In the genomic region with DNA sequence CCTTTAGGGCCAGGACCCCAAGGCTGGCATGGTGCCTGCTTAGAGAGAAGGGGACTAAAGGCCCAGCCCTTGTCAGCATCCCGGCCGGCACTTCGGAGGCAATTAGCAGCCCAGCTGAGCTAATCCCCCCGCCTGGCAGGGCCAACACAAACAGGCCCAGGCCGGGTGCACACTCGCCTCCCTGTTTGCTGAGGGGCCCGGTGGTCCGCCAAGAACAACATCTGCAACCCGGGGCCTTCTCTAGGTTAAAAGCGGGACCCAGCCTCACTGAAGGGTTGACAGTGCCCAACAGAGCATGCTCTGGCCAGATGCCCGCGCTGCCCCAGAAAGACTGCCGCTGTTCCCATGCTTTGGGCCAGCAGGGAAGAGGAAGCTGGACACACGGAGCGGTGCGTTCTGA, we compare ENCODE assay signal across 13 mouse cellular contexts. TPM values are rescaled to one million over a fixed set of nuclear protein-coding genes. Genes with fewer than 3 reads are reported as not detected.
DNase-seq lines count a peak whose midpoint lies in the region; ATAC-seq lines count a peak whose summit lies in the region.
"Had no signal": no experiment of that assay in that cellular context is flagged by ENCODE, and none has a peak within 500 bp of the region (broad histone marks: within the 10 kb centered on the region; RNA-seq: fewer than 3 reads in every experiment).

No protein-coding gene starts in this region.

- no peaks in the 10 kb centered on the region for H3K36me3 ChIP-seq in embryonic facial prominence, embryonic 14.5 days (ENCODE audit: control insufficient read depth, insufficient read depth, low read length)
- H3K36me3 ChIP-seq in embryonic facial prominence, embryonic 10.5 days (replicated peaks), result 0 out of 2 replicates have a peak, but pooled peaks cover 6% of the 10 kb centered on the region
- no peaks in the 10 kb centered on the region for H3K36me3 ChIP-seq in forebrain, embryonic 13.5 days (ENCODE audit: poor library complexity, severe bottlenecking)
- H3K36me3 ChIP-seq in limb, embryonic 12.5 days, result no peaks in the 10 kb centered on the region
- H3K36me3 ChIP-seq: intestine, embryonic 15.5 days; liver, embryonic 13.5 days had no signal

- ATAC-seq in embryonic facial prominence, embryonic 14.5 days (ENCODE audit: low read depth), result 0 out of 2 replicates have a peak, but pooled peaks have one; percentile 38
- ATAC-seq in forebrain, embryonic 13.5 days, result peak; percentile 75
- peak; percentile 27; the same call in 1 of the 2 replicates for ATAC-seq in limb, embryonic 12.5 days (ENCODE audit: insufficient number of reproducible peaks, insufficient read depth, low FRiP score, low TSS enrichment, low read depth)
- ATAC-seq: activated CD4-positive, CD25-positive, alpha-beta regulatory T cell, adult 4 months; intestine, embryonic 15.5 days had no signal

- no peaks in the 10 kb centered on the region for H3K9me3 ChIP-seq in embryonic facial prominence, embryonic 14.5 days (ENCODE audit: control insufficient read depth, low read length)
- no peaks in the 10 kb centered on the region for H3K9me3 ChIP-seq in embryonic facial prominence, embryonic 10.5 days
- no peaks in the 10 kb centered on the region for H3K9me3 ChIP-seq in forebrain, embryonic 13.5 days (replicated peaks)
- no peaks in the 10 kb centered on the region for H3K9me3 ChIP-seq in limb, embryonic 12.5 days
- H3K9me3 ChIP-seq: intestine, embryonic 15.5 days; liver, embryonic 13.5 days had no signal

- DNase-seq in embryonic facial prominence, embryonic 14.5 days (ENCODE audit: low spot score), result peak; percentile 54
- no peak for DNase-seq in embryonic facial prominence, embryonic 10.5 days (ENCODE audit: low spot score)
- peak; percentile 57 to 78 for DNase-seq in left cerebral cortex, postnatal 10 days (ENCODE audit: extremely low spot score in 1 of 2, low spot score in 2 of 2)
- DNase-seq in left cerebral cortex, postnatal 36 days (ENCODE audit: low spot score in 2 of 2), result no peak
- no peak for DNase-seq in liver
- no peak for DNase-seq in urinary bladder, postnatal 14 days (ENCODE audit: low spot score)
- DNase-seq: liver, embryonic 13.5 days; thymus, postnatal 36 days had no signal

- H3K4me3 ChIP-seq in embryonic facial prominence, embryonic 14.5 days (ENCODE audit: low read depth, low read length), result no peak overlapping the region
- no peak overlapping the region for H3K4me3 ChIP-seq in embryonic facial prominence, embryonic 10.5 days
- no peak overlapping the region for H3K4me3 ChIP-seq in forebrain, embryonic 13.5 days
- no peak overlapping the region for H3K4me3 ChIP-seq in limb, embryonic 12.5 days (replicated peaks)
- H3K4me3 ChIP-seq: intestine, embryonic 15.5 days; liver, embryonic 13.5 days had no signal

- no peak overlapping the region for H3K27ac ChIP-seq in embryonic facial prominence, embryonic 14.5 days (replicated peaks; ENCODE audit: low read depth, low read length)
- no peak overlapping the region; the same call in 1 of the 2 replicates for H3K27ac ChIP-seq in embryonic facial prominence, embryonic 10.5 days (replicated peaks)
- H3K27ac ChIP-seq in forebrain, embryonic 13.5 days, result peak overlapping the region; percentile 54
- peak overlapping the region; percentile 17; the same call in 1 of the 2 replicates for H3K27ac ChIP-seq in limb, embryonic 12.5 days
- H3K27ac ChIP-seq: intestine, embryonic 15.5 days; liver, embryonic 13.5 days had no signal

- H3K4me2 ChIP-seq in embryonic facial prominence, embryonic 14.5 days (ENCODE audit: low read depth, low read length), result no peak overlapping the region
- no peak overlapping the region for H3K4me2 ChIP-seq in forebrain, embryonic 13.5 days
- H3K4me2 ChIP-seq in limb, embryonic 12.5 days, result no peak overlapping the region
- H3K4me2 ChIP-seq: intestine, embryonic 15.5 days; liver, embryonic 13.5 days had no signal

- H3K4me1 ChIP-seq in embryonic facial prominence, embryonic 14.5 days (ENCODE audit: control insufficient read depth, insufficient read depth, low read length), result peaks cover 3% of the 10 kb centered on the region; the same call in 1 of the 2 replicates
- H3K4me1 ChIP-seq in embryonic facial prominence, embryonic 10.5 days, result peaks cover 32% of the 10 kb centered on the region
- H3K4me1 ChIP-seq in forebrain, embryonic 13.5 days, result peaks cover 19% of the 10 kb centered on the region
- H3K4me1 ChIP-seq in limb, embryonic 12.5 days (replicated peaks), result peaks cover 26% of the 10 kb centered on the region

- intact Hi-C loops in left cerebral cortex, postnatal 10 days (cut with DNase I), result loop anchor here (10.0 kb wide), 1 partner anchor 407 kb away; the partner anchor contains the start of genes C1qa and C1qc
- intact Hi-C loops in left cerebral cortex, postnatal 36 days (cut with DNase I), result no loop called here

- WGBS in embryonic facial prominence, embryonic 14.5 days, result 63% methylated on average over 14 of the region's 16 CpGs
- WGBS in embryonic facial prominence, embryonic 10.5 days, result 67% methylated on average over 16 of the region's 16 CpGs
- 28% methylated on average over 16 of the region's 16 CpGs for WGBS in forebrain, embryonic 13.5 days
- 64% methylated on average over 16 of the region's 16 CpGs for WGBS in limb, embryonic 12.5 days

- H3K9ac ChIP-seq in embryonic facial prominence, embryonic 14.5 days (ENCODE audit: low read depth, low read length), result no peak overlapping the region
- peak overlapping the region; percentile 30; the same call in 1 of the 2 replicates for H3K9ac ChIP-seq in forebrain, embryonic 13.5 days
- H3K9ac ChIP-seq in limb, embryonic 12.5 days (replicated peaks), result no peak overlapping the region
- H3K9ac ChIP-seq: intestine, embryonic 15.5 days; liver, embryonic 13.5 days had no signal

- H3K27me3 ChIP-seq in embryonic facial prominence, embryonic 14.5 days (replicated peaks; ENCODE audit: control insufficient read depth, insufficient read depth, low read length), result no peaks in the 10 kb centered on the region
- no peaks in the 10 kb centered on the region for H3K27me3 ChIP-seq in embryonic facial prominence, embryonic 10.5 days (replicated peaks; ENCODE audit: low read depth, poor library complexity, severe bottlenecking)
- no peaks in the 10 kb centered on the region for H3K27me3 ChIP-seq in forebrain, embryonic 13.5 days
- H3K27me3 ChIP-seq in limb, embryonic 12.5 days, result no peaks in the 10 kb centered on the region
- H3K27me3 ChIP-seq: intestine, embryonic 15.5 days; liver, embryonic 13.5 days had no signal

RNA-seq across cellular contexts. Expression of gene Wnt4, which starts 24.3 kb away (rescaled TPM):
- polyA plus RNA-seq in embryonic facial prominence, embryonic 14.5 days (2014; fragmentation: Nextera tagmentation; extraction: Ambion mirVana), result 4.7 and 5.6 TPM in 2 replicates
- 1.2 and 1.5 TPM in 2 replicates for polyA plus RNA-seq in embryonic facial prominence, embryonic 10.5 days (2016; fragmentation: Nextera tagmentation; extraction: Ambion mirVana)
- 10 to 100 TPM; 15.5 to 16.2 TPM for total RNA-seq in left cerebral cortex, postnatal 10 days (2021)
- total RNA-seq in left cerebral cortex, postnatal 36 days (2021), result 10 to 100 TPM; 13.1 to 14.0 TPM
- 0.28 and 0.30 TPM in 2 replicates for polyA plus RNA-seq in forebrain, embryonic 13.5 days (2015; fragmentation: Nextera tagmentation; extraction: Ambion mirVana)
- 2.6 and 6.9 TPM in 2 replicates for polyA plus RNA-seq in limb, embryonic 12.5 days (2016; fragmentation: Nextera tagmentation; extraction: Ambion mirVana)
- total RNA-seq: MEL had no signal

RNA-seq across cellular contexts. Expression of gene Cdc42, which starts 55.9 kb away (rescaled TPM):
- polyA plus RNA-seq in embryonic facial prominence, embryonic 14.5 days (2014; fragmentation: Nextera tagmentation; extraction: Ambion mirVana), result 714 and 769 TPM in 2 replicates
- 568 and 585 TPM in 2 replicates for polyA plus RNA-seq in embryonic facial prominence, embryonic 10.5 days (2016; fragmentation: Nextera tagmentation; extraction: Ambion mirVana)
- 100 to 1,000 TPM; 497 to 507 TPM for total RNA-seq in left cerebral cortex, postnatal 10 days (2021)
- 100 to 1,000 TPM; 311 to 333 TPM for total RNA-seq in left cerebral cortex, postnatal 36 days (2021)
- 670 and 681 TPM in 2 replicates for polyA plus RNA-seq in forebrain, embryonic 13.5 days (2015; fragmentation: Nextera tagmentation; extraction: Ambion mirVana)
- 589 and 620 TPM in 2 replicates for polyA plus RNA-seq in limb, embryonic 12.5 days (2016; fragmentation: Nextera tagmentation; extraction: Ambion mirVana)

Comparison
In these comparisons a context has a peak if more than half of its experiments do, and no peak if none do; other contexts are left out.
1. DNase-seq: peak in embryonic facial prominence, embryonic 14.5 days (single experiment) and left cerebral cortex, postnatal 10 days (2 of 2); none in embryonic facial prominence, embryonic 10.5 days (single experiment), left cerebral cortex, postnatal 36 days (0 of 2), liver (single experiment) and urinary bladder, postnatal 14 days (single experiment).
2. H3K27ac ChIP-seq: peak in forebrain, embryonic 13.5 days (single experiment) and limb, embryonic 12.5 days (single experiment); none in embryonic facial prominence, embryonic 14.5 days (single experiment) and embryonic facial prominence, embryonic 10.5 days (single experiment).
3. Peak in every context shown above with its lines, with median percentiles within 50 percentile points of each other: ATAC-seq.